Mouse (Mus musculus) myocyte (in vitro differentiated cells): ENCODE measurements around the gene Pik3r5.

Experiments used
- MYOD1 ChIP-seq, 3 experiments: IDR thresholded peaks; one replicate each; pipeline ENCODE4 v1.6.1; 2011; ENCODE audit warnings: control low read depth in 2 of 3, low read depth in 2 of 3, mild to moderate bottlenecking in 2 of 3, moderate library complexity in 1 of 3; ENCODE audit not compliant: insufficient read length in 2 of 3, control insufficient read depth in 1 of 3
- USF1 ChIP-seq: IDR thresholded peaks from one replicate; pipeline ENCODE4 v1.6.1; 2011; ENCODE audit warnings: low read depth, mild to moderate bottlenecking, control low read depth, moderate library complexity

DNA sequence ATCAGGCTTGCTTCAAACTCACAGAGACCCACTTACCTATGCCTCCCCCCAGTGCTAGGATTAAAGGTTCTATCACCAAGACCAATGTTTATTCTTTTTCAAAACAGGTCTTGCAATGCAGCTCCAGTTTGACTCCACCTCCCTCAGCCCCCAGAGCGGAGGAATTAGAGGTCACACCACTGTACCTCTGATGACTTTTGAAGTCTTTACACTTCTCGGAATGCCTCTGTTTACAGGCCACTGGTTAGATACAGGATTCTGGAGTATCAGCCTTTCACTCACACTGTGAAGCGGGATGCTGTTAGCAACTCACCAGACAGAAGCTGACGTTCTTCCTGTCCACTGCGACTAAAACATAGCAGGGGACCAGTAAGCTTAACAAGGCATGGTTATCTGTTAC lies 30.5 kb upstream of the Pik3r5 start:
- no peak for TF ChIP-seq MYOD1 (IDR thresholded peaks at IDR 0.05; ENCODE audit: control insufficient read depth in 1 of 3, insufficient read length in 2 of 3, low read depth in 2 of 3)
- TF ChIP-seq USF1 = no peak
